Mouse (Mus musculus) frontal cortex, postnatal 25 days (tissue): ENCODE measurements at regions not wholly inside any gene's neighbourhood (a gene's known extent, or its start where the extent isn't known, plus 50 kb on each side); places are given as distances from the start of the nearest gene placed in this dataset.

Source experiments
- DNase-seq, 2 experiments: peaks; one replicate each; pipeline ENCODE4 v3.0.0; 2022; ENCODE audit warnings: low spot score in 2 of 2

GRCm38 (mm10) chr14:99710656-99711177 is 412.2 kb downstream of the Klf5 start:
- DNase-seq: no peak

DNA sequence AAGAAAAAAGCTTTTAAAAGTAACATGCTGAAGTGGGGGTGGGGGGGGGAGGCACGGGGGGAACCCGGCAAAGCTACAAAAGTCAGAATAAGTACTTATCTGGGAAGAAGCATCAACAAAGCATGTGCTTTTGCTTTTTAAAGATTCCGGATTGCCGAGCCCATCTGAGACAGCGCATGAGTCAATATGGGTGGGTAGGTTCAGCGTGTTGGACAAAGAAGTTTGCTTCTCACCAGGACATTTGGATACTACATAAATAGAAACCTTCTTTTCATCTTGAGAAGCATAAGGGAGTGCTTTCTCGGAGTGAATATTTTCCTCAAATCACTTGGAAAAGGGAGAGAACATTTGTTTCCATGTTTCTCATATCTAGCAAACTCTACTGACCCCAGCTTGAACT is 414.1 kb downstream of the Klf5 start:
- no peak for DNase-seq

DNA sequence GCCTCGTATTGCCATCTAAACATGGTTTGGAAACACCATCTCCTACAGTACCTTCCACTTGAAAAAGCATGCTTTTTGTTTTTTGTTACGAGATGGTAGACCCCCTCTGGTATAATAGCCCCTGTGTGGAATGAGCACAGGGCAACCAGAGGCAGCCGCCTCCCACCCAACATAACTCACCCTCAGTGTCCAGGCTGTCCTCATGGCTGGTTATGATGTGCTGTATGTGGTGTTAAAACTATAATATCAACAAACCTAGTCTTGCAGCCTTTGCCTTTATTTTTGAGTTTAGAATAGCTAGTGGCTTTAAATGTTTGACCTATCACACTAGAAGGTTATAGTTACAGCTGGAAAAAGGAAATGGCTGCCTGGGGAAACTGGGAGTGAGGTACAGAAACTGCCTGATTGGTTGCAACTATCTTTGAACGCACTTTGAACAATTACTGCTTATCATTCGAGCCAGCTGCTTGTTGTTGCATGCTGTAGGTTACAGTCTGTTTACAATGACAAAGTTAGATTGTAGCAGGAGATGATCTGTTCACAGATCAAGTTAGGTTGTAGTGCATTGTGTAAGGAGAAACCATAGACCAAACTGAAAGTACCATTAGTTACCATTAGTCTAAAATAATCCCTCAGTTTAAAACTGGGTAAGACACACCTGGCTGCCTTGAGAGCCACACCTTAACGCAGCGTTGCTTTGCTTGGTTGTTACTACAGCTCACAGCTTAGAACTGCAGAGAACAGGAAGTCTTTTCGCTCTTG is 414.8 kb downstream of the Klf5 start:
- DNase-seq: no peak

DNA sequence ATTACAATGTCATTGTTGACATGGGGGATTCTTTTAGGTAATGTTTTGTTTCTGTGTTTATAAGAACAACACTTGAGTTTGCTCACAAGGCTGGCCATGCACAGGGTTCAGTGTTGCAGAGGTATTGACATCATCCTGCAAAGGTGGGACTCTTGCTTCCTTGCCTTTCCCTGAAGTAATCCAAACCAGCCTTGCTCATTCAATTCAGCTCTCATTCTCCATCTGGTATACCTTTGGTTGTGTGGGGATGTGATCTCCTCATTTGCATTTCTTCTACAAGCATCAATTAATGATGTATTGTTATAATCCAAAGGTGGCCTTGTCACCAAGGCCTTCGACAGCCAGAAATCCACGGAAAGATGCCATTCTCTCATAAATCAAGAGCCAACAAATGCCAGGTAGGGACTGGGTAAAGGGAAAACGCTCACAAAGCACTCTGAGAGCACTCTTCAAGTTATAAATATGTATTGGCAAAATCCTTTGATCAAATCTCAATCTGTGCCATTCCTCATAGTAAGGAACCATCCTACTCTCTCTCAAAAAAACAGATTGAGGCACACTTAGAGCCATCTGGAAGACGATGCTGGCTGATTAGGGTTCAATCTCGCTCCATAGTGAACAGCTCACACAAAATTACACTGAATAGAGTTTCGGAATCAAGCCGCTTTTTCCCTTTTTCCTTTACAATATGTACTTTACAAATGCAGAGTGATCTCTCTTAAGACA is 435.1 kb downstream of the Klf5 start:
- DNase-seq: no peak

- DNase-seq: no peak
Measured at GRCm38 (mm10) chr14:99734200-99734567, 435.7 kb downstream of the Klf5 start.

DNA sequence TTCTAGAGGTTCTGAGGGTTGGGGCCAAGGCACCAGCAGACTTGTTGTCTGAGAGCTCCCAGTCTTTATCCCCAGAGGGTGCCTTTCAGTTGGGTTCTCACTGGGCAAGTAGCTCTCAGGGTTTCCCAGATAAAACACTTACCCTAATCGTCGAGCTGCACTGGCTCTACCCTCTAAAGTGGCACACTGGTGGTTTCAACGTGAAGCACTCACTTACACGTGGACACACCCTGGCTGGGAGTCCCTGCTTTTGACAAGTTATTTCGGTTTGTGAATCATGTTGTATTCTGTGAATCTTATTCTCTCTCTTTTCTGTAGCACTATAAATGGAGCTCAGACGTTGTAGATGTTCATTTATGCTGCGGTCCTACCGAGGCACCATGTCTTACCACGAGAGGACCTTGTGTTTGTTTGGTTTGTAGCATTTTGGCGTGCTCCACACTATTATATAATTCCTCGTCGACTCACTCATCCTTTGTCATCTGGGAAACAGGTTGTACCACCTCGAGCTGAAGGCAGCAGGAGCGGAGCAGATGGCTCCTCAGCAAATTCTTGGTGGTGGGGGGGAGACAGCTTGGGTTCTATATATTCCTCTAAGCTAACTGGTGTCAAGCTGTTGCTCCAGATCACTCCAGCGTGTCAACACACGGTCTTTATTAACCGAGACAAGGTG is 445.3 kb downstream of the Klf5 start:
- DNase-seq: no peak

GRCm38 (mm10) chr14:99745209-99745608 is 446.7 kb downstream of the Klf5 start:
- DNase-seq: no peak

DNA sequence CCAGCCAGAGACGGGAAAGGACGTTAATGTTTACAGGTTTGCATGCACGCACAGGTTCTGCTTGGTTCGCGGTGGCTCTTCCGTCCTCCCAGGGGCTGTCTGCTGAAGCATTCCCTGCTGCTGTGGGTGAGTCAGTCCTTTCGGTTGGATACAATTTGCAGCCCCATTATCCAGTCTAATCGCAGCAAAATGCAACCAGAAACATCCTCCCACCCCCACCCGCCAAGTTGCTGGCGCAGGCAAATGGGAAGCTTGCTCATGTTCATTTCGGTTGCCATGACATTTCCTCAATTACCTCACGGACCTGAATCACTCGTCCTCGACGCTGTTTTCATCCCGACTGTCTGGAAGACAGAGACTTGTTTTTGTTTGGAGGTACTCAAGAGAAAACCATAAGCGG is 449.7 kb downstream of the Klf5 start:
- DNase-seq: peak in 1 of 2 experiments; percentile 12

- no peak for DNase-seq
Measured at GRCm38 (mm10) chr14:99749308-99750305, 451.1 kb downstream of the Klf5 start.

- DNase-seq: no peak
Measured at GRCm38 (mm10) chr14:99758045-99758444, 459.6 kb downstream of the Klf5 start.

DNA sequence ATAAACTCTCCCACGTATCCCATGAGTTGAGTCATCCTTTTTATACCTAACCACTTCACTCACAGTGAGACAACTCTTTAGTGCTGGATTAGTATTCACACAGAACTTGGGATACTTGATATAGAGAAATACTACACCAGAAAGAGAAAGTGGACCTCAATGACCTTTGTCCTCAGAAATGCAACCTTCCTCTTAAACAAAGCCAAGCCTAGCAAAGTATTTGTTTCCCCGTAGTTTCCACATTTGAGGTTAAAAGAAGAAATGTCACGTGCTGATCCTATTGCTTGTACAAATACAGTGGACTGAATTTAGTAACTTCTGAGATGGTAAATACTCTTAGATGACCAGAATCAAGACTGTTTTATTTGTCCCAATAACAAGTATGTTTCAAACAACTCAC is 464.8 kb downstream of the Klf5 start:
- no peak for DNase-seq

- no peak for DNase-seq
Measured at GRCm38 (mm10) chr14:99771009-99771408, 472.5 kb downstream of the Klf5 start.

DNA sequence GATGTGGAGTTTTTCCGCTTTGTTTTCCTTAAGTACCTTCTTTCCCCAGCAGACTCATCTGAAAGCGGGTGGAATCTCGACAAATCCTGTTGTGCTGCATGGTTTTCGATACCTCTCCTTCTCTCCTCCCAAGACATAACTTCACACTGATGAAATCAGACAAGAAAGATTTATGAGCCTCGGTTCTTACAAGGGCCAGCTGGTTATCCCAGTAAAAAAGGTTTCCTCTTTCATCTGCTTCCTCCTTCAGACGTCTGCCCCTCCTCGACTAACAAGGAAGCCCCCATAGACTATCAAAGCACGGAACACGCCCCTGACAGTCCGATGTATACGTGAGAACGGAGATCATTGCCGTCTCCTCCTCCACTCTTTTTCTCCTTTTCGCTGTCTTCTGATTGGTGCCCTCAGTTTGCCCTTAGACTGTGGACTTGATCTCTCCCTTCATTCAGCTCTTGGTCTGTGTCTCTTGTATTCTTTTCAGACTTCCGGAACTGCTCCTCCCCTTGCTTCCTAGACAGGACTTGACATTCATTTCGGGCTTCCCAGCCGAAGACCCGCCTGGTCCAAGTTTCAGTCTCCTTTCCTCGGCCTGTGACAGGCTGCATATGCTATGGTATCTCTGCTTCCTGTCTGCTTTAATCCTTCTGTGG is 474.4 kb downstream of the Klf5 start:
- DNase-seq: no peak

DNA sequence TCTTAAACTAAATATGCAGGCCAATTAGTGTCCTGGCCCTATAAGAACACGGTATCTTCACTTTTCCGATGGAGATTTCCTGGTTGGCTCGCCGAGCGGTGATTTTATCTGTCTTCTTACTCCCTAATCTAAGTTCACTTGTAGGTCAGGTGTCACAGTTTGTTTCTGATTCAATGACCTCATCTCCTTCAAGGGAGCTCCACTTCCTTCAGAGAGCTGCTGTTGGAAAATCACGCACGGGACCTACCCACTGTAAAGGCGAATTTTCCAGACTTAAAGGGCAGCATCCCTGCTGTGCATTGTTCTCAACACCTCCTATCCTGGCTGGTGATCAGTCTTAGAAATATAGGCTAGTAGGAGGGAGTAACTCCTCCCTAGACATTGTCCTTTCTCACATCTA is 480.0 kb downstream of the Klf5 start:
- no peak for DNase-seq

GRCm38 (mm10) chr14:99778957-99779356 is 480.5 kb downstream of the Klf5 start:
- no peak for DNase-seq

DNA sequence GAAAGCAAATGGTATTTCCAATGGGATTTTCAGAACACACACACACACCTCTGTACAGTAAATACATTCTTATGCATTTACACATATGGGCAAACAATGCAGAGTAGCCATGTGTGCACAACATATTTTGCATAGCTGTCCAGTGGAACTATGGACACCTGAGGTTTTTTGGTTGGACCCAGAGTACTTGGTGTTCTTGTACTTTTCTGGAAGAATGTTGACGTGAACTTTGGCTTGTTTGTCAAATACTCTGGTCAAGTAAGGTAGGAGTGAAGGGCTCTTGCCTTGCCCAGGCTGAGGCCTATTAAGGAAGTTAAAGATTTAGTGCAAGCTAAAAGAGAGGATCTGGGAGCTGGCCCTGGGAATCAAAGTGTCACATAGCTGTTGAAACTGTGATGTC is 485.2 kb downstream of the Klf5 start:
- no peak for DNase-seq

DNA sequence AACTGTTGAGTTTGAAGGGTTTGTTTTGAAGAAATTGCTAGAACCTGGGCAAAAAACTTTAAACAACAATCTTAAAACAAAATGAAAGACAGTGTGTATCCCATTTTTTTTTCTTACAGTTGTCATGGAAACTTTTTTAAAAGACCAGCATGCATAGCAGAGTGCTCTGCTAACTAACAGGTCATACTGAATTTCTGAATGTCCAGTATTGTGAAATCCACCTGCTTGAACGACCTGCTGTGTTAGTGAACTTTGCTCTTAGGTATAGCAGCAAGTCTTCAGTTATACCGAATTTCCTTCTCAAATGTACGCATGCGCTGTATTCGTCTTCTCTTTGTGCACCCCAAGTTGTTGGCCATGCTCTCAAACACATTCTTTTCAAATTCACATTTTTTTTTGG is 486.6 kb downstream of the Klf5 start:
- DNase-seq: no peak

- no peak for DNase-seq
Measured at GRCm38 (mm10) chr14:99786367-99786766, 487.9 kb downstream of the Klf5 start.

DNA sequence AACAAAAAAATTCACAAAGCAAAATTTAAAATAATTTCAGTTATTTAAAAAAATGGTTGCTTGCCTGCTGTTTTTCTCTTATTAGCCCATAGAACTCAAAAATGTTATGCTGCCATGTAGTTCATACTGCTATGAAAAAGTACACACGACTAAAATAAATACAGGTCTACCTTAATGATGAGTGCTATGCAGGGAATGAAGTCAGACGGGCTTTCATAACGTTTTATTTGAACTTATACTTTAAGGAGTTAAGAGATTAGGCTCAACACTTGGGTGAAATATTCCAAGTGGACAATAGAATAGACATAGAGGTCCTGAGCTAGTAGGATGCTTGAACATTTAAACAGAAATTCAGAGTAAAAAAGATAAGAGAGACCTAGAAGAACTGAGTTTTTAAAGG is 489.7 kb downstream of the Klf5 start:
- DNase-seq: no peak

DNA sequence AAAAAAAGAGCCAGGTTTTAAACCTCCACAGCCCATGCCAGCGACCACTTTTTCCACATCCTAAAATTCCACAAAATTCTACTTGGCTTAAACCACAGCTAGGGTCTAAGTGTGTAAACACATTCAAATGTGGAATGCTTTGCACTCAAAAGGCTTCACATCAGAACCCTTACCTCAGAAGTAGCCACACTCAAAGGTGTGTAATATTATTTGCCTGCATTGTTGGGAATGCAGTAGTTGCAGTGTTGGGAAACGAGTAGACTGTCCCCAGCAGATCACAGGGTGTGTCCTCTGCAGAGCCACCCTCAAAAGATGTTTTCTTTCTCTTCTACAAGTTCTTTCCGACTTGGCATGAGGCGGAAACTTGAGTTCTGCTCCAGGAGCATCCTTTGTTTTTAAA is 488.2 kb downstream of the Klf12 start:
- DNase-seq: no peak

DNA sequence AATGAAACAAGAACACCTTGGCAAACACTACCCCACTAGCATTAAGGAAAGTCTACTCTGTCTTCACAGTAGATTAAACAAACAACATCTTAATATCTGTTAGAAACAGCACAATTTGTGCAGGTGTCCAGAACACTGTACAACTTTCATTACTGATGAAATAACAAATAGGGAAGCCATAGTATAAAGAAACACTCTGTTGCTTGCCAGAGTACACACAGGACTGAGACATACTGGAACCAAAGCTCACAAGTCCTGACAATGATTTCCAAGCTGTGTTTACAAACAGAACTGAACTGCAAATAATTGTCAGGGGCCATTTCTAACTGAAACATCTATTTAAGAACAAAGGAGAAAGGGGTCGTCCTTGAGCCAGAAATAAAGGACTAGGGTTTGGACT is 478.4 kb downstream of the Klf12 start:
- DNase-seq: no peak
